Mouse (Mus musculus): ENCODE results near the gene Sbpl. TPM values are rescaled to one million over a fixed set of nuclear protein-coding genes. Genes with fewer than 3 reads are reported as not detected.

The Sbpl gene
- polyA plus RNA-seq, 1 experiment from 2014 or later, result not detected

DNA sequence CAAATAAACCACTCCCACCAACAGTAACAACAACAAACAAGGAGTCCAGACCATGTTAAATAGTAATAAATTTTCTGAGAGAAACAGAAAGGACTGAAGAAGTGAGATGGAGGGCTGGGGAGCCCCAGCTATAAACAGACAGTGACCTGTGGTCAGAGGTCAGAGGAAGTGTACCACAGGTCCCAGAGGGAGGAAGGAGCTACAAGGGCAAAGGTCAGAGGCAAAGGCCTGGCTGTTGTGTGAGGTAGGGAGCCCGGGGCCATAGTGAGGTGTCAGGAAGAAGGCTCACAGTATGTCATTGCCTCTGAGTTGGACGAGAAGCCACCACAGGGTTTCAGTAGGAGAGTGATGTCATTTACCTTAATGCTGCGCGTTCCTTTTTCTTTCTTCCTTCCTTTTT lies 27.8 kb upstream of the Sbpl start:
- no peak for ATAC-seq (ENCODE audit: insufficient read depth, low FRiP score, low read depth)
- Histone ChIP-seq H3K9me3 (no peaks in the 10 kb centered on the region), H3K36me3 (no peaks in the 10 kb centered on the region), H3K4me2 (no peak overlapping the region), H3K4me1 (0 out of 2 replicates have a peak, but pooled peaks cover 3% of the 10 kb centered on the region), H3K27me3 (replicated peaks) (no peaks in the 10 kb centered on the region), H3K27ac (no peak overlapping the region), H3K4me3 (replicated peaks) (no peak overlapping the region), H3K9ac (no peak overlapping the region)
- 54% methylated on average over 4 of the region's 4 CpGs for WGBS

DNA sequence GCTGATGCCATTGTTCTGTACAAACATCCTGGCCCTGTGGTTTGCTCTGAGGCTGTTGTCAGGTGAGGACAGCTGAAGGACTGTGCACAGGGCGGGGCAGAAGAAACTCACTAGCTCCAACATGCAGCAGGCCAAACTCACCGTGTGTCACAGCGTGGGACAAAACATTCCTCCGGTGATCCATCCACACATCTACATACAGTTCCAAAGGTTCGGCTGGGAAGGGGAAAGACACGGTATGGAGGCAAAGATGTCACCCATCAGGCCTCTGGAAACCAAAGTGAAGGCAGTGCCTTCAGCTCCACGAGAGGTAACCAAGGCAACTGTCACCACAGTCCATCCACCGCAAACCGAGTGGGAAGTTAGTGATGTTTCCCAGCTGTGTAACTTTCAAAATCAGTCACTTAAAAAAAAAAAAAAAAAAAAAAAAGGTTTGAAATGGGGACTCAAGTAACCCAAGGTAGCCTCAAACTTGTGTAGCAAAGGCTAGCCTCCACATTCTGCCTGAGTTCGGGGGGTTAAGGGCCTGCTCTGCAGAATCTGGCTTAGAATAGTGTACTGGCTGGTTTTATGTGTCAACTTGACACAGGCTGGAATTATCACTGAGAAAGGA lies 25.3 kb upstream of the Sbpl start, which contains the start of gene Prss30:
TSS of gene Prss30 (minus strand) at position 270 of the 613 bp plus-strand sequence.
- H3K9ac ChIP-seq, result no peak within 1 kb of the TSS
- no peak within 1 kb of the TSS for H3K4me3 ChIP-seq (replicated peaks)
- no peak for ATAC-seq (ENCODE audit: insufficient read depth, low FRiP score, low read depth)
- no peaks in the 10 kb centered on the region for H3K36me3 ChIP-seq
- no peaks in the 10 kb centered on the region for H3K9me3 ChIP-seq
- 0 out of 2 replicates have a peak, but pooled peaks cover 3% of the 10 kb centered on the region for H3K4me1 ChIP-seq
- no peaks in the 10 kb centered on the region for H3K27me3 ChIP-seq (replicated peaks)
- H3K4me2 ChIP-seq, result no peak within 1 kb of the TSS
- 59% methylated on average over 10 of the region's 10 CpGs for WGBS
- no peak within 1 kb of the TSS for H3K27ac ChIP-seq

DNA sequence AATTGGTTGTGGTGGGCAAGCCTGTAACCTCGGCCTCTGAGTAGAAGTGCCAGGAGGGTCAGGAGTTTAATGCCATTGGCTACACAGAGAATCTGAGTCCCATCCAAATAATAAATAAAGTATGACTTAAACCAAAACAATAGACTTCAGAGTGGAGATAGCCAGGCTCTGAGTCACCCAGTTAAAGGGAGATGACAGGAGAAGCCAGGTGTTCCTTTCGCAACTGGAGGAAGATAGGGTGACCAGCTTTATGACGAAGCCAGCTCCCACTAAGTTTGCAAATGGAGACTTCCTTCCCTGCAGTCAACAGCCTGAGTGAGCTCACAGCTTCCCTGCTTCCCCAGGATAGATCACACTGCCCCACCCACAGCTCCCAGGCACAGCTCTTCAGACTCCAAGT lies 24.4 kb upstream of the Sbpl start:
- no peak overlapping the region for H3K27ac ChIP-seq
- 52% methylated on average over 3 of the region's 3 CpGs for WGBS

DNA sequence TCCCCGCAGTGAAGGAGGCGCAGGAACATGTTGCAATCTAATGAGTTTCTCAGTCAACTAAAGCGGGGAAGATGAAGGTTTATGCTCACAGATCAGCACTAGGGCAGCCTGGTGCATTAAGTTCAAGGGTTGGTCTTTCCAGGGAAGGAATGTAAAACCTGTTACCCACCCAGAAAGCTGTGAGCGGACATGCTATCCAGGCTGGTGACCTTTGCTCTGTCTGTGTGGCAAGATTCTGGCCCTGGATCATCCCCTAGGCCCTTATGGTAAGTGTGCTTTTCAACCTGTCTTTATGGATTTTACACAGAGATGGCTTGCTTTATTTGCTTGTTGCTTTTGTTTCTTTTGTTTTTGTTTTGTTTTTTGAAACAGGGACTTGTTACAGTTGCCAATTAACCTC lies 21.6 kb upstream of the Sbpl start:
- Histone ChIP-seq H3K36me3 (no peaks in the 10 kb centered on the region), H3K4me2 (no peak overlapping the region), H3K4me1 (0 out of 2 replicates have a peak, but pooled peaks cover 3% of the 10 kb centered on the region), H3K27me3 (replicated peaks) (no peaks in the 10 kb centered on the region), H3K9me3 (no peaks in the 10 kb centered on the region), H3K9ac (no peak overlapping the region), H3K4me3 (replicated peaks) (no peak overlapping the region), H3K27ac (no peak overlapping the region)
- ATAC-seq (ENCODE audit: insufficient read depth, low FRiP score, low read depth), result no peak
- 75% methylated on average over 4 of the region's 4 CpGs for WGBS

More for the DNA sequence above, 24.4 kb upstream of the Sbpl start:
- H3K27me3 ChIP-seq (replicated peaks), result no peaks in the 10 kb centered on the region
- H3K4me1 ChIP-seq, result 0 out of 2 replicates have a peak, but pooled peaks cover 3% of the 10 kb centered on the region
- no peak overlapping the region for H3K4me2 ChIP-seq
- H3K9ac ChIP-seq, result no peak overlapping the region
- H3K36me3 ChIP-seq, result no peaks in the 10 kb centered on the region
- ATAC-seq (ENCODE audit: insufficient read depth, low FRiP score, low read depth), result no peak
- no peak overlapping the region for H3K4me3 ChIP-seq (replicated peaks)
- no peaks in the 10 kb centered on the region for H3K9me3 ChIP-seq

DNA sequence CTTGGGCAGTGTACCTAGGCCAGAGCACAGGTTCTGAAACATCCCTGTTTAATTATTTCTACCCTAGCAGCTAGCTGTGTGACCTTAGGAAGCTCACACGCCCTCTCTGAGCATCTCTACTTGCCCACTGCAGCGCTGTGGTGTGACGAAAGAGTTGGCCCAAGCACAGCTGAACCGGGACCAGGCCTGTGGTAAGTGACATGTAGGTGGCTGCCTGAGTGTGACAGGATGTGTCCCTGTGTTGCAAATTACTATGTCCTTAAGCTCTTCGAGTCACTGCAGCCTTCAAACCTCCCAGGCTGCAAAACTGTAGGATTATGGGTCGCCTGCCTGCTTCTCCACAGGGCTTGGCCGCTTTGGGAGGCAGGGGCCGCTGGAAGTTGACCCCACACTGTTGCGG lies 16.2 kb upstream of the Sbpl start:
- no peaks in the 10 kb centered on the region for H3K9me3 ChIP-seq
- H3K27me3 ChIP-seq (replicated peaks), result no peaks in the 10 kb centered on the region
- no peak overlapping the region for H3K27ac ChIP-seq
- 82% methylated on average over 9 of the region's 9 CpGs for WGBS
- no peak overlapping the region for H3K4me3 ChIP-seq (replicated peaks)
- H3K4me1 ChIP-seq, result no peaks in the 10 kb centered on the region
- H3K9ac ChIP-seq, result no peak overlapping the region
- ATAC-seq (ENCODE audit: insufficient read depth, low FRiP score, low read depth), result peak; percentile 24; the same call in 1 of the 2 replicates
- H3K36me3 ChIP-seq, result no peaks in the 10 kb centered on the region
- H3K4me2 ChIP-seq, result no peak overlapping the region

DNA sequence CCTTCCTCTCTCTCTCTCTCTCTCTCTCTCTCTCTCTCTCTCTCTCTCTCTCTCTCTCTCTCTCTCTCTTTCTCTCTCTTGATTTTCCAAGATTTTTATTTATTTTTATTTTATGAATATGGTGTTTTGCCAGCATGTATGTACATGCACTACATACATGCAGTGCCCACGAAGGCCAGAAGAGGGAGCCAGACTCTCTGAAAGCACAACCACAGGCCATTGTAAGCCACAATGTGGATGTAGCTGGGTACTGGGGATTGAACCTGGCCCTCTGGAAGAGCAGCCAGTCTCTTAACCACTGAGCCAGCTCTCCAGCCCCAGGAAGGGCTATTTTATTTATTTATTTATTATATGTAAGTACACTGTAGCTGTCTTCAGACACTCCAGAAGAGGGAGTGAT lies 14.2 kb upstream of the Sbpl start:
- no peak overlapping the region for H3K4me2 ChIP-seq
- 13% methylated on average over 1 of the region's 1 CpGs for WGBS
- no peaks in the 10 kb centered on the region for H3K4me1 ChIP-seq
- no peaks in the 10 kb centered on the region for H3K36me3 ChIP-seq
- no peaks in the 10 kb centered on the region for H3K27me3 ChIP-seq (replicated peaks)
- H3K9me3 ChIP-seq, result no peaks in the 10 kb centered on the region
- H3K4me3 ChIP-seq (replicated peaks), result no peak overlapping the region
- H3K27ac ChIP-seq, result no peak overlapping the region
- no peak for ATAC-seq (ENCODE audit: insufficient read depth, low FRiP score, low read depth)
- H3K9ac ChIP-seq, result no peak overlapping the region

DNA sequence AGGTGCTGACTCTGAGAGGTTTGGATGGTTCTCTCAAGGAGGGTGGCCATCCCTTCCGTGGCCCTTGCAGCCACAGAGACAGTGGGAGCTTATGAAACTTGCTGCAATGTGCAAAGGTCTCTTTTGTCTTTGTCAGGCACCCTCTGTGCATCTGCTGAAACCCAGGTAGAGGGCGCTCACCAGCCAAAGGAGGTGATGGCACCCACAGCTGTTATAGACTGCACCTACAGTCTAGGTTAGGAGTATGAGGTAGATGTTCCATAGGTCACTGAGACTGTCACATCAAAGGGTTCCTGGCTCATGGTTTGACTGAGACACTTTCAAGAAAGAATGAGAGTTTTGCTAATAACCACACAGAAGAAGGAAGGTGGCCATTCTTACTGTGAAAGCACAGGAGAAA lies 13.7 kb upstream of the Sbpl start:
- H3K4me3 ChIP-seq (replicated peaks), result no peak overlapping the region
- no peak for ATAC-seq (ENCODE audit: insufficient read depth, low FRiP score, low read depth)
- no peaks in the 10 kb centered on the region for H3K9me3 ChIP-seq
- no peak overlapping the region for H3K4me2 ChIP-seq
- no peaks in the 10 kb centered on the region for H3K27me3 ChIP-seq (replicated peaks)
- H3K27ac ChIP-seq, result no peak overlapping the region
- no peaks in the 10 kb centered on the region for H3K36me3 ChIP-seq
- H3K9ac ChIP-seq, result no peak overlapping the region
- WGBS, result 60% methylated on average over 2 of the region's 2 CpGs
- H3K4me1 ChIP-seq, result no peaks in the 10 kb centered on the region

DNA sequence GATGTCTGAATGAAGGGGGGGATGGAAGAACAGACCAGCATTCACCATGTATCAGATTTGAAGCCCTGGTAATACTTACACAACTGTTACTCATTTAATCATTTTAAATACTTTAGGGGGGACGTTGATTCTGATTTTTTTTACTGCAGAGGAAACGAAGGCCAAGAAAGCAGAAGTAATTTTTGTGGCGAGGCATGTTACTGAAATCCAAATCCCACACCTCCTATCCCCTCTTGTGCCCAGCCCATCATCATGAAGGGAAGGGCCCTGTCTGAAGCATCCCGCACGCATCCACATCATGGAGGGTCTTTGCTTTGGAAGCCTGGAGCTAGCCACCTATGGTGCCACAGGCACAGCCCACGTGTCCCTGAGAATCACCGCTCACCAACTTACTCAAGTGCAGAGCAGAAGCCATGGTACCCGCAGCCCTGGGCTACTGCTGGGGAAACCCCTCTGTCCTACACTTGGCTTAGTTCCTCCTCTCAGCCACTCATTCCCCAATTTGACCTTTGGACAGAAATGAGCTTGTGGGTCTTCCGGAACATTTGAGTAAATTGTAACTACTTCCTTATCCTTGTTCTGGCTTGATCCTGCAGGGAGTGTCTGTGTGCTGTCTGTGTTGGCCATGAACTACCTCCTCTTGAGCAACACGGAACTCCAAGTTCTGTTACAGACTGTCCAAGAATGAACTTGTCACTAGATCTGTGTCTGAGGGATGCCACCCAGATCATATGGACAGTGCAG lies 11.8 kb upstream of the Sbpl start:
- 75% methylated on average over 10 of the region's 10 CpGs for WGBS
- H3K36me3 ChIP-seq, result no peaks in the 10 kb centered on the region
- H3K27ac ChIP-seq, result 0 out of 2 replicates have a peak overlapping the region, but pooled peaks have one; percentile 8
- H3K4me3 ChIP-seq (replicated peaks), result no peak overlapping the region
- H3K27me3 ChIP-seq (replicated peaks), result no peaks in the 10 kb centered on the region
- ATAC-seq (ENCODE audit: insufficient read depth, low FRiP score, low read depth), result peak; percentile 40
- no peaks in the 10 kb centered on the region for H3K4me1 ChIP-seq
- H3K9ac ChIP-seq, result no peak overlapping the region
- H3K4me2 ChIP-seq, result no peak overlapping the region
- no peaks in the 10 kb centered on the region for H3K9me3 ChIP-seq

DNA sequence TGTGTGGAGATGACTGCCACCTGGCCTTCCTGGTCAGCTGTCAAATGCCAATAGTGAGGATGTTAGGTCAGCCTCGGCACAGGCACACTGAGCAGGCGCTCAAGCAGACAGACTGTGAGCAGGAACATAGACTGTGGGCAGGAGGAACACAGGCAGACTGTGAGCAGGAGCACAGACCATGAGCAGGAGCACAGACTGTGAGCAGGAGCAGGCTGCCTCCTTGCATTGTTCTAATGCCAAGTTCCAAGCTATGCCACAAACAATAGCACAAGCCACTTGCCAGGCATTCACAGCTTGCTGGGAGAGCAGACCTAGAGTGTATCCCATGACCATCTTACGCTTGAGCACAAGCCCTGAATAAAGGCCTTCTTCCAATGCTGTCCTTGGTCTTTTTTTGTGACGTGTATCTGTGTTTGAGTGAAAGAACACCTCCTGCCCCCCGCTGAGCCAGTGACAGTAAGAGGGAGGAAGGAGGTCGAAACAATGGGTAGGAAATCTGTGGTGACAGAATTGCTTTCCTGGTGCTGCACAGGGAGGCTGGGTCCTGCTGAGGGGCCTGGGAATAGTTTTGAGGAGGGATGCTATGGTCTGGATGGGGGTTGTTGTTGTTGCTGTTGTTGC lies 10.8 kb upstream of the Sbpl start:
- Histone ChIP-seq H3K4me3 (replicated peaks) (no peak overlapping the region), H3K9me3 (no peaks in the 10 kb centered on the region), H3K4me1 (no peaks in the 10 kb centered on the region), H3K36me3 (no peaks in the 10 kb centered on the region), H3K4me2 (no peak overlapping the region), H3K27me3 (replicated peaks) (no peaks in the 10 kb centered on the region), H3K27ac (no peak overlapping the region), H3K9ac (no peak overlapping the region)
- no peak for ATAC-seq (ENCODE audit: insufficient read depth, low FRiP score, low read depth)
- 46% methylated on average over 6 of the region's 6 CpGs for WGBS

DNA sequence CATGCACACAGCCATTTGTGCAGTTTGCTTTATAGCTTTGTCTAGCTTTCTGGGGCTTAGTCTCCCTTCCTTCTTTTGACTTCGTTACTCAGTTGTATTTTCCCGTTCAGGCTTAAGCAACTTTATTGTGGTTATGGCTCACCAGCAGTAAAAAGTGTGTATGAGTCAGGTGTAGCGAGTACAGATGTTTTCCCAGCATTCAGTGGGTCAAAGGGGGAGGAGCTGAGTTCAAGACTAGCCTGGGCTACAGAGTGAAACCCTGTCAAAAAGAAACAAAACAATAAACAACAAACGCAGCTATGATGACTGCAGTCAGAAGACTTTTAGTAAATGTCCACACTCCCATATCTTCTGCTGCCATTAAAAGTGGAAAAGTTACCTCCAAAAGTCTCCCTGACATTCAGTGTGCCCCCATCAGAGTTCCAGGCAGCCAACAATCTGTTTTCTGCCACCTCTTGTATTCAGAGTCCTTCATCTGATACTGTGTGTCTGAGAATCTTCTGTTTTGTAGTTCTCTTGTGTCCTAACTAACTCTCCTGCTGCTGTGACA lies 6.6 kb upstream of the Sbpl start:
- no peaks in the 10 kb centered on the region for H3K27me3 ChIP-seq (replicated peaks)
- no peak for ATAC-seq (ENCODE audit: insufficient read depth, low FRiP score, low read depth)
- no peaks in the 10 kb centered on the region for H3K36me3 ChIP-seq
- 61% methylated on average over 4 of the region's 4 CpGs for WGBS
- no peak overlapping the region for H3K4me2 ChIP-seq
- H3K4me3 ChIP-seq (replicated peaks), result no peak overlapping the region
- no peak overlapping the region for H3K27ac ChIP-seq
- H3K4me1 ChIP-seq, result no peaks in the 10 kb centered on the region
- no peaks in the 10 kb centered on the region for H3K9me3 ChIP-seq
- H3K9ac ChIP-seq, result no peak overlapping the region

DNA sequence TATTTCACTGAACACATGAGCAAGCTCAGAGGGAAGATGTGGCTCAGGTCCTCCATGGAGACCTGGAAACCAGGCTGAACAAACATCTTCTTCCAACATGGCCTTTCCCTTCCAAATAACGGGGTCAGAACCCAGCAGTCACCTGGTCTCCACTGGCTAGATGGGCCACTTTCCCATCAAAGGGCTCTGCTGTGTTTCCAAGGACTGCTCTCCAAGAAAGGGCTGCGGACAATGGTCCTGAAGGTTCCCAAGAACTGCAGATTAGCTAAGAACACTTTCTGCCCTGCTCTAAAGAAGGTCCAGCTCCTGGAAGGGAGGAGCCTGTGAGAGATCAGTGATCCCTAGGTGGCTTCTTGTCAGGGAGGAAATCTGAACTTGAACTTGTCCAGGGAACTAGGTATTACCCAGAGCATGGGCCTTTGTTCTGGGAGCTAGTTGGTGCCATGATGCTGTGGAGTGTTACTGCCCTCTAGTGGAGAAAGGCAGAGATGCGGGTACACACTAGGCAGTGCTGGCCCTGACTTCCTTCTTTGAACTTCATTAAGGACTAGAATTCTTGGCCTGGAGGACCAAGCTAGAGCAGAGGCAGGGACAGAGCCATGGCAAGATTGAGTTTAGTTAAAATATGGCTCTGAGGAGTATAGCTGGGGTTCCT lies 5.1 kb upstream of the Sbpl start:
- no peaks in the 10 kb centered on the region for H3K4me1 ChIP-seq
- H3K27me3 ChIP-seq (replicated peaks), result no peaks in the 10 kb centered on the region
- H3K4me2 ChIP-seq, result no peak overlapping the region
- no peaks in the 10 kb centered on the region for H3K9me3 ChIP-seq
- peak; percentile 84 for ATAC-seq (ENCODE audit: insufficient read depth, low FRiP score, low read depth)
- no peak overlapping the region for H3K9ac ChIP-seq
- WGBS, result 36% methylated on average over 3 of the region's 3 CpGs
- H3K27ac ChIP-seq, result no peak overlapping the region
- H3K4me3 ChIP-seq (replicated peaks), result no peak overlapping the region
- no peaks in the 10 kb centered on the region for H3K36me3 ChIP-seq

Data from stomach, embryonic 15.5 days (tissue).